Mouse (Mus musculus) midbrain, postnatal 0 days (tissue): ENCODE data around the gene Slc29a1. TPM values are rescaled to one million over a fixed set of nuclear protein-coding genes. Genes with fewer than 3 reads are reported as not detected.

Experiments used
- ATAC-seq: fragments of 200-750 bp; cut with Nextera tagmentation; 2 replicates; pipeline ENCODE4 v1.8.0; 2017; ENCODE audit warnings: moderate number of reproducible peaks, mild to moderate bottlenecking, moderate TSS enrichment, moderate library complexity; ENCODE audit not compliant: low FRiP score
- DNase-seq: peaks from one replicate; pipeline ENCODE4 v3.0.0-alpha.2; 2015; ENCODE audit warnings: low spot score
- H3K27ac ChIP-seq: fragments of 300-500 bp; sonication (generic); 2 replicates; pipeline ENCODE4 v1.5.1; 2014; ENCODE audit warnings: low read depth, mild to moderate bottlenecking, low read length, mixed read lengths
- H3K27me3 ChIP-seq: fragments of 300-500 bp; sonication (generic); 2 replicates; pipeline ENCODE4 v1.6.1; 2014; ENCODE audit warnings: low read length, control low read depth, mixed read lengths; ENCODE audit not compliant: insufficient read depth
- H3K36me3 ChIP-seq: fragments of 300-500 bp; sonication (generic); 2 replicates; pipeline ENCODE4 v1.6.1; 2014; ENCODE audit warnings: low read length, control low read depth, mixed read lengths; ENCODE audit not compliant: insufficient read depth
- H3K4me1 ChIP-seq: fragments of 300-500 bp; sonication (generic); 2 replicates; pipeline ENCODE4 v1.6.1; 2014; ENCODE audit warnings: mild to moderate bottlenecking, control low read depth, antibody characterized with exemption, low read length, mixed read lengths; ENCODE audit not compliant: insufficient read depth
- H3K4me2 ChIP-seq: fragments of 300-500 bp; sonication (generic); 2 replicates; pipeline ENCODE4 v1.6.1; 2014; ENCODE audit warnings: low read depth, mild to moderate bottlenecking, low read length, mixed read lengths; ENCODE audit not compliant: poor library complexity, severe bottlenecking
- H3K4me3 ChIP-seq: fragments of 300-500 bp; sonication (generic); 2 replicates; pipeline ENCODE4 v1.5.1; 2014; ENCODE audit warnings: low read depth, mild to moderate bottlenecking, low read length, moderate library complexity
- H3K9ac ChIP-seq: fragments of 300-500 bp; sonication (generic); replicated peaks from 2 replicates; pipeline ENCODE4 v1.6.1; 2014; ENCODE audit warnings: mild to moderate bottlenecking, low read length, moderate library complexity, mixed read lengths; ENCODE audit not compliant: poor library complexity, severe bottlenecking
- H3K9me3 ChIP-seq: fragments of 300-500 bp; sonication (generic); 2 replicates; pipeline ENCODE4 v1.6.1; 2016; ENCODE audit warnings: low read length, control low read depth
- CTCF ChIP-seq: IDR thresholded peaks from 2 replicates; pipeline ENCODE4 v1.5.1; 2016; ENCODE audit warnings: antibody characterized with exemption, mild to moderate bottlenecking
- WGBS: fragments of 180-500 bp; shearing (Covaris S2); extraction: QIAGEN DNeasy Blood & Tissue Kit; methylation state at CpG from one replicate; pipeline ENCODE4 v1.1.7; 2014; 5-methylcytosine and 5-hydroxymethylcytosine counted together
- polyA plus RNA-seq: library from polyadenylated mRNA; unstranded; fragments of >200 nt; fragmentation: Nextera tagmentation; extraction: Ambion mirVana; gene quantifications from 2 replicates; pipeline ENCODE4 v1.2.1, GENCODE M21; 2015
- total RNA-seq: library from RNA; depleted of rRNA; stranded (reverse); fragments of >200 nt; gene quantifications from 2 replicates; pipeline ENCODE4 v1.2.3, GENCODE M21; 2014

The Slc29a1 gene
- total and polyA plus RNA-seq, 2 experiments from 2014 or later = 38.4 to 82.1 TPM

DNA sequence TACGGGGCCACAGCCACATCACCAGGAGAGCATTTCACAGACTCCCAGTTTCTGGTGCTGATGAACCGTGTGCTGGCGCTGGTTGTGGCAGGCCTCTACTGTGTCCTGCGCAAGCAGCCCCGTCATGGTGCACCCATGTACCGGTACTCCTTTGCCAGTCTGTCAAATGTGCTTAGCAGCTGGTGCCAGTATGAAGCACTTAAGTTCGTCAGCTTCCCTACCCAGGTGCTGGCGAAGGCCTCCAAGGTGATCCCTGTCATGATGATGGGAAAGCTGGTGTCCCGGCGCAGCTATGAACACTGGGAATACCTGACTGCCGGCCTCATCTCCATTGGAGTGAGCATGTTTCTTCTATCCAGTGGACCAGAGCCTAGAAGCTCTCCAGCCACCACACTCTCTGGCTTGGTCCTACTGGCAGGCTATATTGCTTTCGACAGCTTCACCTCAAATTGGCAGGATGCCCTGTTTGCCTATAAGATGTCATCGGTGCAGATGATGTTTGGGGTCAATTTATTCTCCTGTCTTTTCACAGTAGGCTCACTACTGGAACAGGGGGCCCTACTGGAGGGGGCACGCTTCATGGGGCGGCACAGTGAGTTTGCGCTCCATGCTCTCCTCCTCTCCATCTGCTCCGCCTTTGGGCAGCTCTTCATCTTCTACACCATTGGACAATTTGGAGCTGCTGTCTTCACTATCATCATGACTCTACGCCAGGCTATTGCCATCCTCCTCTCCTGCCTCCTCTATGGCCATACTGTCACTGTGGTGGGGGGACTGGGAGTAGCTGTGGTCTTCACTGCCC lies 32.8 kb downstream of the Slc29a1 start:
- Histone ChIP-seq H3K4me1 (0 out of 2 replicates have a peak, but pooled peaks cover 6% of the 10 kb centered on the region), H3K9me3 (no peaks in the 10 kb centered on the region), H3K4me3 (no peak overlapping the region), H3K36me3 (peaks cover 56% of the 10 kb centered on the region), H3K9ac (no peak overlapping the region), H3K27me3 (no peaks in the 10 kb centered on the region), H3K4me2 (no peak overlapping the region), H3K27ac (no peak overlapping the region)
- TF ChIP-seq CTCF = no peak
- DNase-seq = peak; percentile 46
- WGBS = 65% methylated on average over 18 of the region's 18 CpGs
- ATAC-seq = no peak

DNA sequence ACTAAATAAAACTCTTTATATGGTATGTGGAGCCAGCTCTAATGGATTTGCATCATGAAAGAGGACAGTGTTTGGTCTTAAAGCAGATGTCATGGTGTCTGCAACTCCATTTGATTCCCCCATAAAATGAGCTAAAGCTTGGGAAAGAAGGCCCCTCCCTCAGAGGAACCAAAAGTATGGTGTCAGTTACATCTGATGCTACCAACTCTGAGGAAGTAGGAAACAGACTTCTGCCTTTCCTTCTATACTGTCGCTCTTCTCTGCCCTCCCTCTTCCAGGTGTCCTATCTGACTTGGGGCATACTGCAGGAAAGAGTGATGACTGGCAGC lies 33.4 kb downstream of the Slc29a1 start:
- ATAC-seq (no peak), DNase-seq (no peak)
- Histone ChIP-seq H3K27ac (no peak overlapping the region), H3K4me2 (no peak overlapping the region), H3K9ac (no peak overlapping the region), H3K27me3 (no peaks in the 10 kb centered on the region), H3K4me1 (0 out of 2 replicates have a peak, but pooled peaks cover 6% of the 10 kb centered on the region), H3K36me3 (peaks cover 51% of the 10 kb centered on the region), H3K4me3 (no peak overlapping the region), H3K9me3 (no peaks in the 10 kb centered on the region)
- 77% methylated on average over 1 of the region's 1 CpGs for WGBS
- TF ChIP-seq CTCF = no peak

DNA sequence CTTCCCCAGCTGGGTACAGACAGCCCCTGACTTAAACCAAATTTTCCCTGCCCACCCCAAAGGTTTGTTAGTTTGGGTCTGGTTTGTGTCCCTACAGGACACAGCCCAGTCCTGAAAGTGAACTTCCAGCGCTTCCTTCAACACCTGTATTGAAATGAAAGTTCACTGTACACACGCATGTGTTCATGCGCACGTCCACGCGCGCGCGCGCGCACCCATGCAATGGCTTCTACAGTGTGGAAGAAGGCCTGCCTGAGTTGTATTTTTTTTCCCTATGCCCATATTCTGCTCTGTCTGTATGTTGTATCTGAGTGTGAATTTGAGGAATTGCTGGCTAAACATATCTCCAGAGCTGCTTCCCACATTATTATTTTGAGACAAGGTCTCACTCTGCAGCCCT lies 34.3 kb downstream of the Slc29a1 start:
- H3K9me3 ChIP-seq = no peaks in the 10 kb centered on the region
- 0 out of 2 replicates have a peak, but pooled peaks cover 6% of the 10 kb centered on the region for H3K4me1 ChIP-seq
- WGBS = 96% methylated on average over 11 of the region's 11 CpGs
- DNase-seq (no peak), ATAC-seq (no peak)
- H3K27ac ChIP-seq = peak overlapping the region; percentile 79; the same call in 1 of the 2 replicates
- H3K36me3 ChIP-seq = peaks cover 43% of the 10 kb centered on the region
- no peaks in the 10 kb centered on the region for H3K27me3 ChIP-seq
- TF ChIP-seq CTCF = no peak
- peak overlapping the region; percentile 97 for H3K4me2 ChIP-seq
- H3K4me3 ChIP-seq = peak overlapping the region; percentile 76
- H3K9ac ChIP-seq = peak overlapping the region; percentile 84; the same call in 1 of the 2 replicates

DNA sequence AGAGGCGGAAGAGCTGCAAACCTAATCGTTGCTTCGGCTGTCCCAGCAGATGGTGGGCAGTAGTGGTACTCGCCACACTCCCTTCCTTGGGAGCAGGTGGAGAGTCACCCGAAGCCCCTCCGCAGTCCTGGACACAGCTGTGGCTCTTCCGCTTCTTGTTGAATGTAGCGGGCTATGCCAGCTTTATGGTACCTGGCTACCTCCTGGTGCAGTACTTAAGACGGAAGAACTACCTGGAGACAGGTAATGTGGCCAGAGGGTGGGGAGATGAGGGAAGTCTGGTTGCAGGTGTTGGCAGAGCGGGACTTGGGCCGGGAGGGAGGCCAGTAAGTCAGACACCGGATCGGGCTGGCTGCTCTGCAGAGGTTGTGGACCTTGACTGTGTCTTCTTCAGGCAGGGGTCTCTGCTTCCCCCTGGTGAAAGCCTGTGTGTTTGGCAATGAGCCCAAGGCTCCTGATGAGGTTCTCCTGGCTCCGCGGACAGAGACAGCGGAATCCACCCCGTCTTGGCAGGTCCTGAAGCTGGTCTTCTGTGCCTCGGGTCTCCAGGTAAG lies 34.8 kb downstream of the Slc29a1 start:
- peaks cover 38% of the 10 kb centered on the region for H3K36me3 ChIP-seq
- H3K9ac ChIP-seq = peak overlapping the region; percentile 84
- WGBS = 8% methylated on average over 18 of the region's 18 CpGs
- H3K27me3 ChIP-seq = no peaks in the 10 kb centered on the region
- H3K4me2 ChIP-seq = peak overlapping the region; percentile 97
- DNase-seq (peak; percentile 40), ATAC-seq (no peak)
- H3K4me1 ChIP-seq = 0 out of 2 replicates have a peak, but pooled peaks cover 6% of the 10 kb centered on the region
- 0 out of 2 replicates have a peak, but pooled peaks have one; percentile 17 for TF ChIP-seq CTCF
- H3K9me3 ChIP-seq = no peaks in the 10 kb centered on the region
- peak overlapping the region; percentile 79 for H3K27ac ChIP-seq
- peak overlapping the region; percentile 76 for H3K4me3 ChIP-seq

DNA sequence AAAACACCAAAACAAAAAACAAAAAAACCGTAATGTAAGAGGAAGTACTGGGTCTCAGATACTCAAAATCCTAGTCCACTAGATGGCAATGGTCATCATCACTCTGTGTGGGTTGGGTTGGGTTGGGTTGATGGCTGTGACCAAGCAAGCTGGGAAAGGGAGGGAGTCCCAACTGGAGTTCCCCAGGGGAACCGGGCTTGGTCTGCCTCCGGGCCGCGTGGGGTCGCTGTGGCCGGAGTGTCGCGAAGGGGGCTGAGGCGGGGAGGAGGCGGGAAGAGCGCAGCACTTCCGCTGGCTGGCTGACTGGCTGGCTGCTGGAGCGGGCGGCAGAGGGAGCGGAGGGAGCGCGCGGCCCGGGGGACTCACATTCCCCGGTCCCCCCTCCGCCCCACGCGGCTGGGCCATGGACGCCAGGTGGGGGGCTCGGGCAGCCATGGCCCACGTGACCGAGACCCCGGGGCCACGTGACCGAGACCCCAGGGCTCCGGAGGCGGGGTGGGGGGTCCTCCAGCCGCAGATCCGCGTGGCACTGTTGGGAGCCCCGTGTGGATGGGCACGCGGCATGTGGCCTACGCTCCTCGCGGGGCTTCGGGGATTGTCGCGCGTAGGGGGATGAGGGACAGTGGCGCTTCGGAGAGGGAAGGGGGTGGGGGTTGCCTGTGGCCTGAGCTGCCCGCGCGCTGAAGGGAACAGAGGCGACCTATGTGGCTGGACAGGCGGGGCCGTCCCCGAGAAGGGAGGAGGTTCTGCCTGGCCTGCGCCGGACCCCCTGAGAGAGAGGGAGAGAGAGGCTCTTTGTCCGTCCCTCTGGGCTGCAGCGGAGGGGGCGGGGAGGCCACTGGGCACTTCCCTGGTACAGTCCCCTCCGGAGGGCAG lies 35.5 kb downstream of the Slc29a1 start, which contains the start of gene Slc35b2:
Slc35b2 (plus strand) TSS at position 220 of the 876 bp plus-strand sequence.
- Histone ChIP-seq H3K4me1 (0 out of 2 replicates have a peak, but pooled peaks cover 6% of the 10 kb centered on the region), H3K27ac (peak within 1 kb of the TSS; percentile 79), H3K4me2 (peak within 1 kb of the TSS; percentile 97), H3K27me3 (no peaks in the 10 kb centered on the region), H3K9ac (peak within 1 kb of the TSS; percentile 84), H3K36me3 (peaks cover 30% of the 10 kb centered on the region), H3K9me3 (no peaks in the 10 kb centered on the region), H3K4me3 (peak within 1 kb of the TSS; percentile 76)
- TF ChIP-seq CTCF = peak; percentile 93
- WGBS = 1% methylated on average over 43 of the region's 61 CpGs
- DNase-seq = peak; percentile 96
- peak; percentile 90 for ATAC-seq
